Mouse (Mus musculus): ENCODE measurements around the gene Mbtd1. TPM values are rescaled to one million over a fixed set of nuclear protein-coding genes. Genes with fewer than 3 reads are reported as not detected.

The Mbtd1 gene
- total and polyA plus RNA-seq, 2 experiments from 2014 or later: 10.5 to 11.6 TPM

- TF ChIP-seq CTCF (IDR thresholded peaks at IDR 0.05): no peak
- Histone ChIP-seq H3K27me3 (ENCODE audit: insufficient read depth, low read length) (no peaks in the 10 kb centered on the region), H3K4me2 (ENCODE audit: low read depth, low read length, poor library complexity, severe bottlenecking) (no peak overlapping the region), H3K9ac (replicated peaks; ENCODE audit: low read length, poor library complexity, severe bottlenecking) (no peak overlapping the region), H3K27ac (ENCODE audit: low read depth, low read length) (no peak overlapping the region), H3K36me3 (ENCODE audit: insufficient read depth, low read length) (peaks cover 9% of the 10 kb centered on the region; the same call in 1 of the 2 replicates), H3K4me3 (ENCODE audit: low read depth, low read length) (no peak overlapping the region), H3K4me1 (ENCODE audit: insufficient read depth, low read length) (no peaks in the 10 kb centered on the region), H3K9me3 (ENCODE audit: low read length) (no peaks in the 10 kb centered on the region)
- DNase-seq (ENCODE audit: low spot score): no peak
- WGBS: 85% methylated on average over 2 of the region's 2 CpGs
- no peak for ATAC-seq (ENCODE audit: low FRiP score)
Measured at GRCm38 (mm10) chr11:93861193-93861592, 24.5 kb upstream of the Mbtd1 start.

DNA sequence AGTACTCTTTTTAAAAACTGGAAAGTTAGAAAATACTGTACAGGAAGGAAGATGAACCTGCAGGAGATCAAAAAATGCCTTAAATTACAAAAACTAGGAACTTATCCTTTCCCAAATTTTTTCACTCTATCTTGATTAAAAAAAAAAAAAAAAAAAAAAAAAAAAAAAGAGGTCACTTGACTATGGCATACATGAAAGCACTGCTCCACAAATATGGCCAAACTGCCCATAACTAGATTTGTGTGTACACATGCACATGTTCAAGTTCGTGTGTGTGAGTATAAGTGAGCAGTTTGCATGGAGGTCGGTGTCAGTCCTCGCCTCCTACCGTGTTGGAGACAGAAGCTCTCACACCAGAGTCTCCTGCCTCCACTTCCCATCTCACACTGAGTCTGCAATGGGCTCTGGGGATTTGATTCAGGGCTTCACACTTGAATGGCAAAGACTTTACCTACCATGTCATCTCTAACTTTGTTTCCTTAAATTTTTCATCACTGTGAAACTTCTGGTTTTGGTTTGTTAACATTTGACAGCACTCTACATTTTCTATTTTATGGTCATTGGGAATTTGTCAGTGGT is 23.5 kb upstream of the Mbtd1 start:
- Histone ChIP-seq H3K4me3 (ENCODE audit: low read depth, low read length) (no peak overlapping the region), H3K36me3 (ENCODE audit: insufficient read depth, low read length) (peaks cover 15% of the 10 kb centered on the region), H3K4me1 (ENCODE audit: insufficient read depth, low read length) (no peaks in the 10 kb centered on the region), H3K9ac (replicated peaks; ENCODE audit: low read length, poor library complexity, severe bottlenecking) (no peak overlapping the region), H3K27ac (ENCODE audit: low read depth, low read length) (no peak overlapping the region), H3K4me2 (ENCODE audit: low read depth, low read length, poor library complexity, severe bottlenecking) (no peak overlapping the region), H3K27me3 (ENCODE audit: insufficient read depth, low read length) (no peaks in the 10 kb centered on the region), H3K9me3 (ENCODE audit: low read length) (no peaks in the 10 kb centered on the region)
- DNase-seq (ENCODE audit: low spot score) (no peak), ATAC-seq (ENCODE audit: low FRiP score) (no peak)
- no peak for TF ChIP-seq CTCF (IDR thresholded peaks at IDR 0.05)
- 95% methylated on average over 4 of the region's 4 CpGs for WGBS

DNA sequence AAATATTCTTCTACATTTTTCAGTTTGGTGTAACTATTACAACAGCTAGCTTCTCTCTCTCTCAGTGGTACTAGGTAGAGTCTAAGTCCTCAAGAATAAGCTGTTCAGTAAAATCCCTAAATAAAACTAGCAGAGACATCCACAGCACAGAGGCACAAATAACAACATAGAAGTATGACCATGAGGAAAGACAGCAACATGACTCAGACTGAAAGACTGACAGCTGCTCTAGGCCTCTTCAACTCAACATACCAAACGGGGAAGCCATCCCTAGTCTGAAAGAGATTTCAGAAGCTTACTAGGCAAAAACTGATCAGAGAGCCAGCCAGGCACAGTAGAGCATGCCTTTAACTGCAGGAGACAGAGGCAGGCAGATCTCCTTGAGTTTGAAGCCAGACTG is 23.0 kb upstream of the Mbtd1 start:
- no peak for TF ChIP-seq CTCF (IDR thresholded peaks at IDR 0.05)
- no peaks in the 10 kb centered on the region for H3K9me3 ChIP-seq (ENCODE audit: low read length)
- H3K4me2 ChIP-seq (ENCODE audit: low read depth, low read length, poor library complexity, severe bottlenecking): no peak overlapping the region
- WGBS: 80% methylated on average over 1 of the region's 1 CpGs
- no peak overlapping the region for H3K4me3 ChIP-seq (ENCODE audit: low read depth, low read length)
- H3K27me3 ChIP-seq (ENCODE audit: insufficient read depth, low read length): no peaks in the 10 kb centered on the region
- peaks cover 20% of the 10 kb centered on the region for H3K36me3 ChIP-seq (ENCODE audit: insufficient read depth, low read length)
- ATAC-seq (ENCODE audit: low FRiP score): no peak
- no peak overlapping the region for H3K27ac ChIP-seq (ENCODE audit: low read depth, low read length)
- no peak for DNase-seq (ENCODE audit: low spot score)
- H3K4me1 ChIP-seq (ENCODE audit: insufficient read depth, low read length): no peaks in the 10 kb centered on the region
- no peak overlapping the region for H3K9ac ChIP-seq (replicated peaks; ENCODE audit: low read length, poor library complexity, severe bottlenecking)

DNA sequence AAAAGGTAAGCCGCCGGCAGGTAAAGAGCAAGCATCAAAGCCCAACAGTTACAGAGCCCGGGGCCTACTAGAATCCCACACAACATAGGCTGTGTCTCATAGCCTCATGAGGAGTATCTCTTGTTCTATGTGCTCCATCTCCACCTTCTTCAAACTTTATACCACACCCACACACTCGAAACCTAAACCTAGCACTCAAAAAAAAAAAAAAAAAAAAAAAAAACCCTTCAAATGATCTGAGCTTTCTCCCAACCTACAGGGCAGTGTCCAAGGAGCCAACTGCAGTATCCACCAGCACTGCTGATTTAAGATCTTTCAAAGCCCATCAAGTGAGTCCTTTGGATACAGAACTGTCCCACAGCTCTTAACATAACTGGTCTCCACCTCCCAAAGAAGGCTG is 1.6 kb upstream of the Mbtd1 start:
- peak overlapping the region; percentile 96 for H3K4me2 ChIP-seq (ENCODE audit: low read depth, low read length, poor library complexity, severe bottlenecking)
- no peak for ATAC-seq (ENCODE audit: low FRiP score)
- 0 out of 2 replicates have a peak overlapping the region, but pooled peaks have one; percentile 87 for H3K9ac ChIP-seq (replicated peaks; ENCODE audit: low read length, poor library complexity, severe bottlenecking)
- no peaks in the 10 kb centered on the region for H3K27me3 ChIP-seq (ENCODE audit: insufficient read depth, low read length)
- peaks cover 6% of the 10 kb centered on the region; the same call in 1 of the 2 replicates for H3K4me1 ChIP-seq (ENCODE audit: insufficient read depth, low read length)
- no peak overlapping the region for H3K27ac ChIP-seq (ENCODE audit: low read depth, low read length)
- peaks cover 13% of the 10 kb centered on the region for H3K36me3 ChIP-seq (ENCODE audit: insufficient read depth, low read length)
- H3K4me3 ChIP-seq (ENCODE audit: low read depth, low read length): peak overlapping the region; percentile 99
- no peaks in the 10 kb centered on the region for H3K9me3 ChIP-seq (ENCODE audit: low read length)
- TF ChIP-seq CTCF (IDR thresholded peaks at IDR 0.05): no peak
- no peak for DNase-seq (ENCODE audit: low spot score)
- WGBS: 91% methylated on average over 4 of the region's 4 CpGs

DNA sequence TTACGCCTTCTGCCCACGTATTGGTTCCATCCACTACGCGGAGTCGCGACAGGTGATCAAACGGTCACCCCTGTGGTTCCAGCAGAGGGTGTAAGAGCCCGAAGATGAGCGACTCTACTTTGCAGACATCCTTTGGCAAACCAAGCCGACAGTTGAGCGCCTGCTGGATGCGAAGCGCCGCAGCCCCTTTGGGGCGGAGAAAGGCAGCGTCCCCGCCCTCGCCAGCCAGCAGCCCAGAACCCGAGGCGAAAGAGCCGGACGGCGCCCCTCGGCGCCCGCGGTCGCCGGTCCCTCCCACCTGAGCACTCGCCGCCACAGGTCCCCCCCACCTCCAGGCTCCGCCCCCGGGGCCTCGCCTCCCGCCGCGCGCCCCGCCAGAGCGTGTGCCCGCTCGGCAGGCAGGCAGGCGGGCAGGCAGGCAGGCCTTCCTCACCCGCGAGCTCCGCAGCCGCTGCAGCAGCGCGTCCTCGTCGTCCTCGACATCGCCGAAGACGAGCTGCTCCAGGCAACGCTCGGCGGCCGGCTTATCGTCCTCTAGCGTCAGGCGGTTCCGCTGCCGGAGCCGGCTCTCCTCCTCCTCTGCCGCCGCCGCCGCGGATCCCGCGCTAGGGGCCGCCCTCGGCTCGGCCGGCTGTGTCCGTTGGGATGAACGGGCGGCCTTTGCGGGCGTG is 616 bp upstream of the Mbtd1 start:
- Histone ChIP-seq H3K4me3 (ENCODE audit: low read depth, low read length) (peak overlapping the region; percentile 99), H3K4me1 (ENCODE audit: insufficient read depth, low read length) (peaks cover 6% of the 10 kb centered on the region; the same call in 1 of the 2 replicates), H3K9me3 (ENCODE audit: low read length) (no peaks in the 10 kb centered on the region), H3K27me3 (ENCODE audit: insufficient read depth, low read length) (no peaks in the 10 kb centered on the region), H3K36me3 (ENCODE audit: insufficient read depth, low read length) (peaks cover 8% of the 10 kb centered on the region), H3K27ac (ENCODE audit: low read depth, low read length) (peak overlapping the region; percentile 98), H3K4me2 (ENCODE audit: low read depth, low read length, poor library complexity, severe bottlenecking) (peak overlapping the region; percentile 96), H3K9ac (replicated peaks; ENCODE audit: low read length, poor library complexity, severe bottlenecking) (peak overlapping the region; percentile 87)
- WGBS: under 1% methylated on average over 53 of the region's 81 CpGs
- peak; percentile 57 for TF ChIP-seq CTCF (IDR thresholded peaks at IDR 0.05)
- DNase-seq (ENCODE audit: low spot score) (peak; percentile 70), ATAC-seq (ENCODE audit: low FRiP score) (peak; percentile 60)

- Histone ChIP-seq H3K9me3 (ENCODE audit: low read length) (no peaks in the 10 kb centered on the region), H3K4me1 (ENCODE audit: insufficient read depth, low read length) (peaks cover 6% of the 10 kb centered on the region; the same call in 1 of the 2 replicates), H3K36me3 (ENCODE audit: insufficient read depth, low read length) (no peaks in the 10 kb centered on the region), H3K4me2 (ENCODE audit: low read depth, low read length, poor library complexity, severe bottlenecking) (peak overlapping the region; percentile 96), H3K9ac (replicated peaks; ENCODE audit: low read length, poor library complexity, severe bottlenecking) (peak overlapping the region; percentile 87), H3K4me3 (ENCODE audit: low read depth, low read length) (peak overlapping the region; percentile 99), H3K27me3 (ENCODE audit: insufficient read depth, low read length) (no peaks in the 10 kb centered on the region), H3K27ac (ENCODE audit: low read depth, low read length) (peak overlapping the region; percentile 98)
- DNase-seq (ENCODE audit: low spot score) (peak; percentile 15), ATAC-seq (ENCODE audit: low FRiP score) (no peak; the same call in 1 of the 2 replicates)
- TF ChIP-seq CTCF (IDR thresholded peaks at IDR 0.05): peak; percentile 28
- under 1% methylated on average over 34 of the region's 34 CpGs for WGBS
Measured at GRCm38 (mm10) chr11:93886411-93887079, 893 bp downstream of the Mbtd1 start.

Data from midbrain, postnatal 0 days (tissue).